Mouse (Mus musculus) left cerebral cortex, adult 2 months (tissue): ENCODE data around the gene Cox19. TPM values are rescaled to one million over a fixed set of nuclear protein-coding genes. Genes with fewer than 3 reads are reported as not detected.

Source experiments
- DNase-seq, 2 experiments: peaks; one replicate each; pipeline ENCODE4 v3.0.0; 2021 to 2022; ENCODE audit warnings: low spot score in 2 of 2, mixed read lengths in 1 of 2; ENCODE audit errors: extremely low spot score in 1 of 2
- H3K27ac ChIP-seq: fragments of 200-600 bp; 2 replicates; pipeline ENCODE4 v1.8.1; 2022
- H3K4me3 ChIP-seq: fragments of 200-600 bp; 2 replicates; pipeline ENCODE4 v1.8.1; 2022
- CTCF ChIP-seq: fragments of 200-600 bp; IDR thresholded peaks from 2 replicates; pipeline ENCODE4 v1.8.1; 2022; ENCODE audit warnings: antibody characterized with exemption, mild to moderate bottlenecking, moderate library complexity
- intact Hi-C: fragments of 180-260 bp; cut with DNase I; formaldehyde crosslinking; loops from one replicate; pipeline ENCODE4 v1.15.1; 2025
- total RNA-seq, 2 experiments: library from RNA; stranded (reverse); gene quantifications; 2 replicates each; pipeline ENCODE4 v1.2.3; 2021

The Cox19 gene
- total RNA-seq, 2 experiments from 2014 or later, result 67.6 to 69.4 TPM

DNA sequence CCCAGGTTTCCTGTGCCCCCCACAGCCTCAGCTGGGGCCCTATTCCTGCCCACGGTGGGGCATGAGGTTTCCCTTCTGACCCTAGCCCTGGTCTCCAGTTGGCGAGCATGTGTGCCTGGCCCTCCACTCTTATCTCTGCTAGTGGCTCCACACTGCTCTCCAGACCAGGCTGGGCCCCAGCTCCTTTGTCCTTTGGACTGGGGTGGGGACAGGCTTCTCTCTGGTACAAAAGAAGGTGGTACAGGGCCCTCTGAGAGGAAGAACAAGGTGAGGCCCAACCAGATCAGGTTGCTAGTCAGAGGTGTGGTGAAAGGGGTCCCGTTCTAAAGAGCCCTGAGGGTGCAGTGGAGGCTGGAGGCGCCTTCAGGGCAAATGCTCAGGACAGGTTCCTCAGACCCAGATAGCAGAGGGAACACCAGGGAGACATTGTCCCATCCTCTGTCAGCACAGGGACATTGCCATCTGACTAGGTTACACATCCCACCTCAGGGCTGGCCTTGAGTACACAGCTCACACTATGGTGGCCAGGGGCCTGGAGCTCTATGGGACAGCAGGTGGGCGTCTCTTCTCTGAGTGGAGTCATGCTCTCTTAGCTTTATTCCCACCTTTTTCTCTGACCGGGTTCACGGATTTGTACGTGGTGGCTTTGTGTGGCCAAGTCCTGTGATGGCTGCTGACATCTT is 18.5 kb downstream of the Cox19 start:
- H3K27ac ChIP-seq, result no peak overlapping the region
- no peak for DNase-seq
- H3K4me3 ChIP-seq, result no peak overlapping the region
- intact Hi-C loops, result no loop called here
- TF ChIP-seq CTCF, result no peak

DNA sequence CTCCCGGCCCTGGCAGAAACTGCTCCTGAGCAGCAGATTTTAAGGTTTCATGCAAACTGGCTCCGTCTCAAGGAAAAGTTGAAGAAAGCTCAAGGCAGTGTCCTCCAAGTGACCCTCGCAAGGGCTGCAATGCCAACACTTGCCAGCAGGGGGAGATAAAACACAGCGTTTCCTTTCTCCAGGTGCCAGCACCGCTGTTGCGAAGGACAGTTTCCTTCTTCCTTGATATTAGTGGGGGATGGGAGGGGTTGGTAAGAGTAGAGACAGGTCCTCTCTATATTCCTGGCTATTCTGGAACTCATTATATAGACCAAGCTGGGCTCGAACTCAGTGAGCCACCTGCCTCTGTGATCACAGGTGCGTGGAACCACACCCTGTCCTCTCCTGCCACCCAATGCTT is 19.5 kb downstream of the Cox19 start:
- intact Hi-C loops, result no loop called here
- peak; percentile 75 to 84 for DNase-seq
- Histone ChIP-seq H3K4me3 (no peak overlapping the region), H3K27ac (no peak overlapping the region)
- peak; percentile 97 for TF ChIP-seq CTCF

DNA sequence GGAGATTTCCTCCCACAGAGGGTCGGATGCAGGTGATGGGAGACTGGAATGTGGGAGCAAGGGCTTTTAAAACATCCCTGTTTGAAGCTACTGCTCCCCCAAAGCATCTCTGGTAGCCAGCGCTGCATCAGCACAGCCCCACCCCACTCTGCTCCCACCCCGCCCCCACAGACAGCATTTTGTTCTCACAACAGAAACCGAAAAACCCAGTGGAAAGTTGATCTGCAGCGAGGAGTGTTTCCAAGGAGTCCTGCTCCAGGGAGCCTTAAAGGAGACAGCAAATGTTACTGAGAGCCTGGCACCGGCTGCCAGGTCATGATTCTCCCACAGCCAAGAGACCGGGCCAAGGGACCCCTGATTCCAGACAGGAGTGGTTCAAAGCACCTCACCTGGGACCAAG is 20.5 kb downstream of the Cox19 start:
- intact Hi-C loops, result no loop called here
- H3K4me3 ChIP-seq, result no peak overlapping the region
- no peak overlapping the region for H3K27ac ChIP-seq
- TF ChIP-seq CTCF, result no peak
- no peak for DNase-seq

DNA sequence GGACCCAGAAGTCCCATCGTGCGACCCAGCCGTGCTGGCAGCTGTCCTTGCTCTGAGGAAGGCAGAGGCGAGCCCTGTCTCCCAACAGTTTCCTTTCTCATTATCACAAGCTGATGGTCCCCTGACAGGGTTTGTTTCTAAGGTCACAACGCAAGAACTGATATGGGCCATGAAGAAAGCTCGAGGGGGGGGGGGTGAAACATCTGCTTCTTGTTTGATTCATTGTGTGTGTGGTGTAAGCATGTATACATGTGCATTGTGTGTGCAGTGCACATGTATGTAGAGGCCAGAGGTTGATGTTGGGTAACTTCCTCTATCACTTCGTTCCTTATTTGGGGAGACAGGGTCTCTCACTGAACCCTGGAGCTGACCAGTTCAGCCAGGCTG is 23.6 kb downstream of the Cox19 start:
- intact Hi-C loops, result no loop called here
- no peak for TF ChIP-seq CTCF
- no peak overlapping the region for H3K27ac ChIP-seq
- no peak for DNase-seq
- H3K4me3 ChIP-seq, result no peak overlapping the region

DNA sequence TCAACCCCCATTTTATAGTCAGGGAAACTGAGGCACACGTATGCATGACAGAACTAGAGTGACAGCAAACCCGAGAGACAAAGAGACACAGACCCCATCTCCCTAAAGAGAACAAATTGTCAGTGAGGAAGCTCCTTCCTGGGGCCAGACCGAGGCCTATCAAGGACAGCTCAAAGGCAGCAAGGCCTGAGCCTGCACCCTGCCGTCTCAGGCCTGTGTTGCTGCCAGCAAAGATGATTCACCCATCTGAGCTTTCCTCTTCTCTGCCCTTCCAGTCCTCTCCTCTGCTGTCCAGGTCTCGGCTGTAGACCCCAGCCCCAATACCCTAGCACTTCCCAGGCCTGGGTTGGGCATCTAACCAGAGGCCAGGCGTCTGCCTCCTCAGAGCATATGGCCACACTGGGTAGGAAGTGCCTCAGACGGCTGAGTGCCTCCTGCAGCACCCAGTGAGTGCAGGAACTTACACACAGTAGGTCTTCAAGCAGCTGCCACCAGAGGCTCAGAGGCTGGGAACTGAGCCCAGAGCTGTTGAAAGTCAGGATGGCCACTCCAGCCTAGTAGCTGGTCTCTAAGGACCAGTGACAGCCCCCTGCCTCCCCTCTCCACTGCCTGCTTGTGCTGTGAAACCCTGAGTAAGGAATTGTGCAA is 24.1 kb downstream of the Cox19 start:
- intact Hi-C loops, result no loop called here
- no peak for TF ChIP-seq CTCF
- no peak overlapping the region for H3K27ac ChIP-seq
- DNase-seq, result no peak
- H3K4me3 ChIP-seq, result no peak overlapping the region

DNA sequence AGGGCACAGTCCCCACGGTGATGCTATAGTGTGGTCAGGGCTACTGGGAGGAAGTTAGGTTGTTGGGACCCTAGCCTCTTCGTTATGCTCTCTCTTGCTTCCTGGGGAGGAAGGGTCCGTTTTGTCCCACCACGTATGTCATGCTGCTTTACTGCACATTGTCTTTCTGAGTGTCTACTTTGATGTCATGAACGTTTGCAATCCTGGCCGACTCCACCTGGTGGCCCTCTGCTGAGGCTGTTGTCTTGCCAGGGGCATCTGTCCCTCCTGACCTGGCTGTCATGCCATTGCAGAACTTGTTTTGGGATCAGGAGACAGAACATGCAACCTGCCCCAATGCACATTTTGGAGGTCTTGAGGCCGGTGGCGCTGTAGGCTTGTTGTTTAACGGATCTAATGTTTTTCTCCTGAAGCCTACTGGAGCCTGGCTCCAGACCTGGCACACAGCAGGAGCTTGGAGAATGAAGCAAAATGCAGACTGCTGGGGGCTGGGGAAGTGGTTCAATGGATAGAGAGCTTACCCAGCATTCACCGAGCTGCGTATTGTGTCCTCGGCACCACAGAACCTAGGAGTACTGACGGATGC is 25.0 kb downstream of the Cox19 start:
- no peak for DNase-seq
- Histone ChIP-seq H3K4me3 (no peak overlapping the region; the same call in 1 of the 2 replicates), H3K27ac (peak overlapping the region; percentile 71; the same call in 1 of the 2 replicates)
- no peak; the same call in 1 of the 2 replicates for TF ChIP-seq CTCF
- intact Hi-C loops, result no loop called here

DNA sequence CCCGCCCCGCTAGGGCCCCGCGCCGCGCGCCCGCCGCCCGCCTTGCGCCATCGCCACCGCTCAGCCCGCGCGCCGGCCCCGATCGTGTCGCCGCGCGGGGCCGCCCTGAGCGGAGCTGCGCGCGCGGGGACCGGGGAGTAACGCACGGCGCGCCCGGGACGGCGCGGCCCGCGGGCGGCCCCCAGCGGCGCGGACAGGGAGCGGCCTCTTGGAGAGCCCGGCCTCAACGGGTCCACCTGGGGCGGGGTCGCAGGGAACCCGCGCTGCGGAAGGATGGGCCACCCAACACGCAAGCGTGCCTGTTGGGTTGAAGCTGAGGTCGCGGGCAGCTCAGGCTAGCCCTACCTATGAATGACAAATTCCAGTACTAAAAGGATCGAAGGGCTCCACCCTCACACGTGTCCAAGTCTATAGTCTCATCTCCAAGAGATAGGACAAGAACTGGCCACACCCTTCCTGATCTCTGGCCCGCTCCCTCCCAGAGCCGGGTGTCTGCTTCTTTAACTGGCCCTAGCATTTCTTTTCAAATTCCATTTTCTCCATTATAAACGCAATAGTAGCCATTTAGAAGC is 25.7 kb downstream of the Cox19 start, which contains the start of gene Adap1:
Gene Adap1, minus strand, starts transcription at position 228 of the 572 bp plus-strand sequence.
- peak within 1 kb of the TSS; percentile 94 for H3K27ac ChIP-seq
- peak within 1 kb of the TSS; percentile 89 for H3K4me3 ChIP-seq
- intact Hi-C loops, result loop anchor here (1.0 to 2.0 kb wide), 2 partner anchors 43 to 73 kb away; partner anchors contain the start of gene Get4
- peak; percentile 76 to 77 for DNase-seq
- TF ChIP-seq CTCF, result peak; percentile 61

DNA sequence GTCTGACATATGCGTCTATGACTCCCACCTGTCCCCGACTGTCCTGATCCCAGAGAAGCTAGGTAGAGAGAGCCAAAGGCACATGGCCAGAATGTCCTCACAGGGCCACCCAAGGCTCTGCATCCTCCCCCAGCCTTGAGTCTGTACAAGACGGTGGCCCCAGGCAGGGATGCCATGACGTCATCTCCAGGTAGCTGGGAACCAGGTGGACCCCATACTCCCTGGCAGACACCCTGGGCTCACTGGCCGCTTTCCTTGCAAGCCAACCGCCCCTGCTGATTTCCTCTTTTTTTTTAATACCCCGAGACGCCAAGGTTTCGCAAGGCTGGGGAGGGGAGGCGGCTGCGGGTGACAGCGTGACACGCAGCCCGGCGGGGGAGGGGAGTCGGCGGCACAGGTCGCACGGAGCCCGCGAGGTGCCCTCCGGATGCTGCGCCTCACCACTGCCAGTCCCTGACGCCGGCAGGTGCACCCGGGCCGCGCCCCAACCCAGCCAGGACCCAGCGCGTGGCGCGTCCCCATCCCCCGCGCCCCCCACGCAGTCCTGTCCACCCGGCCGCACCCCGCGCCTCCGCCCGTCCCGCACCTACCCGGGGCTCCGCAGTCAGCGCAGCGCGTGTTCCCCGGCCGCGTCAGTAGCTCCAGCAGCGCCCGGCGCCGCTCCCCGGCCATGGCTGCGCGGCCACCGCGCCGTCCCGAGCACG is 26.4 kb downstream of the Cox19 start:
- peak overlapping the region; percentile 94 for H3K27ac ChIP-seq

DNA sequence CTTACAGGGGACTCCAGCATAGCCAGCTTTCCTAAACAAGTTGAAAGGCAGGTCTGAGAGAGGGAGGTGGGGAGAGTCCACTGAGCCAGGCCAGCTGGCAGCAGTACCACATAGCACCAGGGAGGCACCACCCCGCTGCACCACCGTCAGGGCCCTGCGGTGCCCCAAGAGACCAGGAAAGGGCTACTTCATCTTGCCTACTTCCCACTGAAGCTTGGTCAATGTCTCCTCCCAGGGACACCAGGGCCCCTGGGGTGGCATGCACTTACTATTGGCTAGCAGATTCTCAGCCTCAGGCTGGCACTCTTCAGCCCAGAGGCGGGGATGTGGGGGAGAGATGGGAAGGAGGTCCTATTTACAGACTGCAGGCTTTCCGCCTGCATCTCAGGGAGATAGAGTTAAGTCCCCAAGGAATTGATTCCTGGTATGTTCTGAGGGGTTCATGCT is 27.1 kb downstream of the Cox19 start:
- intact Hi-C loops, result loop anchor here (2.0 to 5.0 kb wide), 2 partner anchors 71 to 122 kb away; partner anchors contain the start of genes Get4 and Sun1
- DNase-seq, result peak; percentile 40 to 58
- Histone ChIP-seq H3K4me3 (peak overlapping the region; percentile 89), H3K27ac (peak overlapping the region; percentile 94)
- TF ChIP-seq CTCF, result peak; percentile 3

More for the DNA sequence above, 26.4 kb downstream of the Cox19 start:
- TF ChIP-seq CTCF, result no peak
- peak; percentile 50 to 60 for DNase-seq
- intact Hi-C loops, result loop anchor here (1.0 to 5.0 kb wide), 3 partner anchors 43 to 123 kb away; partner anchors contain the start of genes Get4 and Sun1
- peak overlapping the region; percentile 89 for H3K4me3 ChIP-seq

DNA sequence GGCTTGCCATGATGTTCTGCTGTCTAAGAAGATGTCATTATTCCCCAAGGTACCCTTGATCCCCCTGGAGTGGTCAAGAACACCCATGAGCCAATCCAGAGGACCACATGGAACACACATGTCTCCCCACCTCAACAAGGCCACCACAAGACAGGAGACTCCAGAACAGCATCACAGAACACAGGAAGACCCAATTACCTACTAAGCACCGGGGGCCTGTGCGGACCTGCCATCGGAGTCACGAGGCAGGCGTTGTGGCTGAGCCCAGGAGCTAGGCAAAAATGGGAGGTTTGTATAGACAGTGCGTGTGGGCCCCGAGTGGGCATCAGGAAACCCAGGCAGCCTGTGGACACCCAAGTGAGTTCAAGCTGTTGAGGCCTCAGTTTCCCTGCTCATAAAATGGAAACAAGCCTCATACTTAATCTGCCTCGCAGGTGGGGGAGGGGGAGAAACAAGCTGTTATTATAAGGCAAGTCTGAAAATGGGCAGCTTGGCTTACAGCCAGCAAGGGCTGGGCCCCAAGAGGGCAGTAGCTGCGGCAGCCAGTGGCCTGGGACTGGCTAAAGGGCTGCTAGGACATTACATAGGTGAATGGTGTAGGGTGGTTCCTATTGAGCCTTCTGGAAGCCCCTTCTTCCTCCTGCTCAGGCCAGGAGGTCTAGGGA is 27.8 kb downstream of the Cox19 start:
- peak overlapping the region; percentile 94 for H3K27ac ChIP-seq
- H3K4me3 ChIP-seq, result peak overlapping the region; percentile 89
- TF ChIP-seq CTCF, result no peak
- peak in 1 of 2 experiments; percentile 22 for DNase-seq
- intact Hi-C loops, result loop anchor here (5.0 kb wide), 1 partner anchor 121 kb away; the partner anchor contains the start of gene Sun1

DNA sequence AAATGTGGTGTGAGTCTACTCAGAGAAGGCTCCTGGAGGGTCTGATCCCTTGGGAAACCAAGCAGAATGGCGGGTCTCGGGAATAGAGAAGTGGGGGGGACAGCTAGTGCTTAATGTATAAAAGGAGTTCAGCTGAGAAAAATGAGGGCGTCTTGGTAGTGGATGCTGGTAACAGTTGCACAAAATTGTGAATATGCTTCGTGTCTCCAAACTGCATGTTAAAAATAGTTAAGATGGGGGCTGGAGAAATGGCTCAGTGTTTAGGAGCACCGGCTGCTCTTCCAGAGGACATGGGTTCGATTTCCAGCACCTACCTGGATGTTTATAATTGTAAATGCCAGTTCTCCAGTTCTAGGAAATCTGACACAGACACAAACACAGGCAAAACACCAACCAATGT is 29.9 kb downstream of the Cox19 start:
- intact Hi-C loops, result loop anchor here (5.0 kb wide), 1 partner anchor 119 kb away; the partner anchor contains the start of gene Sun1
- DNase-seq, result no peak
- no peak for TF ChIP-seq CTCF
- H3K27ac ChIP-seq, result peak overlapping the region; percentile 56
- H3K4me3 ChIP-seq, result no peak overlapping the region
